Mouse (Mus musculus): ENCODE results near the gene Gm6588. TPM values are rescaled to one million over a fixed set of nuclear protein-coding genes. Genes with fewer than 3 reads are reported as not detected.

Gm6588 gene
- total RNA-seq, 2 experiments from 2014 or later, result not detected

GRCm38 (mm10) chr5:112466331-112466730, 17.1 kb downstream of the Gm6588 start:
- intact Hi-C loops (cut with DNase I), result no loop called here
- DNase-seq, result no peak

- intact Hi-C loops (cut with DNase I), result no loop called here
Observed at GRCm38 (mm10) chr5:112468986-112469581, 19.9 kb downstream of the Gm6588 start.

GRCm38 (mm10) chr5:112470144-112470543, 20.9 kb downstream of the Gm6588 start:
- peak; percentile 19 to 50 for DNase-seq
- intact Hi-C loops (cut with DNase I), result loop anchor here (2.0 to 5.0 kb wide), 3 partner anchors 102 to 582 kb away; no protein-coding TSS in a partner anchor

More at GRCm38 (mm10) chr5:112468986-112469581, 19.9 kb downstream of the Gm6588 start:
- DNase-seq, result no peak

- no peak for DNase-seq
- intact Hi-C loops (cut with DNase I), result loop anchor here (5.0 kb wide), 2 partner anchors 99 to 579 kb away; no protein-coding TSS in a partner anchor
Observed at GRCm38 (mm10) chr5:112473453-112473852, 24.2 kb downstream of the Gm6588 start.

GRCm38 (mm10) chr5:112481946-112482410, 32.8 kb downstream of the Gm6588 start:
- intact Hi-C loops (cut with DNase I), result no loop called here
- no peak for DNase-seq

- intact Hi-C loops (cut with DNase I), result no loop called here
- DNase-seq, result no peak
Observed at GRCm38 (mm10) chr5:112482551-112482950, 33.3 kb downstream of the Gm6588 start.

- no peak for DNase-seq
- intact Hi-C loops (cut with DNase I), result no loop called here
Observed at GRCm38 (mm10) chr5:112483030-112483429, 33.8 kb downstream of the Gm6588 start.

GRCm38 (mm10) chr5:112484924-112485715, 35.9 kb downstream of the Gm6588 start:
- no peak for DNase-seq
- intact Hi-C loops (cut with DNase I), result no loop called here

GRCm38 (mm10) chr5:112486415-112486814, 37.2 kb downstream of the Gm6588 start:
- no peak for DNase-seq
- intact Hi-C loops (cut with DNase I), result no loop called here

GRCm38 (mm10) chr5:112487504-112487903, 38.3 kb downstream of the Gm6588 start:
- no peak for DNase-seq
- intact Hi-C loops (cut with DNase I), result no loop called here

- intact Hi-C loops (cut with DNase I), result no loop called here
- DNase-seq, result no peak
Observed at GRCm38 (mm10) chr5:112488101-112488776, 39.0 kb downstream of the Gm6588 start.

- DNase-seq, result no peak
- intact Hi-C loops (cut with DNase I), result no loop called here
Observed at GRCm38 (mm10) chr5:112491489-112491888, 42.3 kb downstream of the Gm6588 start.

- peak in 1 of 2 experiments; percentile 35 for DNase-seq
- intact Hi-C loops (cut with DNase I), result no loop called here
Observed at GRCm38 (mm10) chr5:112493492-112493891, 44.3 kb downstream of the Gm6588 start.

- no peak for DNase-seq
- intact Hi-C loops (cut with DNase I), result no loop called here
Observed at GRCm38 (mm10) chr5:112496753-112497369, 47.6 kb downstream of the Gm6588 start.

- intact Hi-C loops (cut with DNase I), result no loop called here
- DNase-seq, result no peak
Observed at GRCm38 (mm10) chr5:112498921-112499917, 50.0 kb downstream of the Gm6588 start.

- intact Hi-C loops (cut with DNase I), result no loop called here
- no peak for DNase-seq
Observed at GRCm38 (mm10) chr5:112499918-112500682, 50.9 kb downstream of the Gm6588 start.

Data from heart, postnatal 14 days (tissue).